Mouse (Mus musculus): Measurements from ENCODE around the gene Spp2.

Spp2 gene

GRCm38 (mm10) chr1:88406807-88407198 lies at the start of gene Spp2:
Spp2 (plus strand) TSS chr1:88406961.
- DNase-seq (ENCODE audit: extremely low spot score, low spot score): no peak

- DNase-seq (ENCODE audit: extremely low spot score, low spot score): peak; percentile 69
Observed at GRCm38 (mm10) chr1:88357458-88358090, 49.2 kb upstream of the Spp2 start.

GRCm38 (mm10) chr1:88358102-88358654 lies 48.6 kb upstream of the Spp2 start:
- DNase-seq (ENCODE audit: extremely low spot score, low spot score): no peak

- DNase-seq (ENCODE audit: extremely low spot score, low spot score): no peak
Observed at GRCm38 (mm10) chr1:88361085-88361484, 45.7 kb upstream of the Spp2 start.

GRCm38 (mm10) chr1:88366881-88367644 lies 39.7 kb upstream of the Spp2 start:
- DNase-seq (ENCODE audit: extremely low spot score, low spot score): no peak

- no peak for DNase-seq (ENCODE audit: extremely low spot score, low spot score)
Observed at GRCm38 (mm10) chr1:88378446-88378845, 28.3 kb upstream of the Spp2 start.

- no peak for DNase-seq (ENCODE audit: extremely low spot score, low spot score)
Observed at GRCm38 (mm10) chr1:88391632-88392031, 15.1 kb upstream of the Spp2 start.

- no peak for DNase-seq (ENCODE audit: extremely low spot score, low spot score)
Observed at GRCm38 (mm10) chr1:88393321-88393720, 13.4 kb upstream of the Spp2 start.

GRCm38 (mm10) chr1:88403378-88403777 lies 3.4 kb upstream of the Spp2 start:
- DNase-seq (ENCODE audit: extremely low spot score, low spot score): no peak

- DNase-seq (ENCODE audit: extremely low spot score, low spot score): no peak
Observed at GRCm38 (mm10) chr1:88406078-88406806, 519 bp upstream of the Spp2 start.

- DNase-seq (ENCODE audit: extremely low spot score, low spot score): no peak
Observed at GRCm38 (mm10) chr1:88408340-88408739, 1.6 kb downstream of the Spp2 start.

- no peak for DNase-seq (ENCODE audit: extremely low spot score, low spot score)
Observed at GRCm38 (mm10) chr1:88412013-88412412, 5.3 kb downstream of the Spp2 start.

GRCm38 (mm10) chr1:88418943-88419342 lies 12.2 kb downstream of the Spp2 start:
- no peak for DNase-seq (ENCODE audit: extremely low spot score, low spot score)

GRCm38 (mm10) chr1:88422045-88422444 lies 15.3 kb downstream of the Spp2 start:
- DNase-seq (ENCODE audit: extremely low spot score, low spot score): no peak

GRCm38 (mm10) chr1:88422846-88423395 lies 16.2 kb downstream of the Spp2 start:
- DNase-seq (ENCODE audit: extremely low spot score, low spot score): no peak

- DNase-seq (ENCODE audit: extremely low spot score, low spot score): peak; percentile 87
Observed at GRCm38 (mm10) chr1:88424602-88425252, 18.0 kb downstream of the Spp2 start.

GRCm38 (mm10) chr1:88427987-88428741 lies 21.4 kb downstream of the Spp2 start:
- no peak for DNase-seq (ENCODE audit: extremely low spot score, low spot score)

GRCm38 (mm10) chr1:88429413-88429812 lies 22.7 kb downstream of the Spp2 start:
- no peak for DNase-seq (ENCODE audit: extremely low spot score, low spot score)

- no peak for DNase-seq (ENCODE audit: extremely low spot score, low spot score)
Observed at GRCm38 (mm10) chr1:88431262-88431661, 24.5 kb downstream of the Spp2 start.

- DNase-seq (ENCODE audit: extremely low spot score, low spot score): no peak
Observed at GRCm38 (mm10) chr1:88432601-88433000, 25.8 kb downstream of the Spp2 start.
